Mouse (Mus musculus) kidney, embryonic 15.5 days (tissue): Measurements from ENCODE around the gene Atg9a. TPM values are rescaled to one million over a fixed set of nuclear protein-coding genes. Genes with fewer than 3 reads are reported as not detected.
A peak's percentile ranks its signal among the peaks of the same experiment; 100 is the strongest.

Experiments
- ATAC-seq: fragments of 200-750 bp; cut with Nextera tagmentation; replicated peaks from 2 replicates; pipeline ENCODE4 v1.8.0; 2017; ENCODE audit warnings: moderate TSS enrichment; ENCODE audit not compliant: low FRiP score
- H3K27ac ChIP-seq: fragments of 300-500 bp; sonication (generic); 2 replicates; pipeline ENCODE4 v1.5.1; 2015; ENCODE audit warnings: mild to moderate bottlenecking, inconsistent platforms
- H3K27me3 ChIP-seq: fragments of 300-500 bp; sonication (generic); 2 replicates; pipeline ENCODE4 v1.6.1; 2015; ENCODE audit warnings: inconsistent platforms
- H3K36me3 ChIP-seq: fragments of 300-500 bp; sonication (generic); 2 replicates; pipeline ENCODE4 v1.6.1; 2015; ENCODE audit warnings: inconsistent platforms
- H3K4me1 ChIP-seq: fragments of 300-500 bp; sonication (generic); 2 replicates; pipeline ENCODE4 v1.6.1; 2015; ENCODE audit warnings: inconsistent platforms
- H3K4me2 ChIP-seq: fragments of 300-500 bp; sonication (generic); 2 replicates; pipeline ENCODE4 v1.6.1; 2015; ENCODE audit warnings: moderate library complexity, mild to moderate bottlenecking, inconsistent platforms
- H3K4me3 ChIP-seq: fragments of 300-500 bp; sonication (generic); replicated peaks from 2 replicates; pipeline ENCODE4 v1.5.1; 2015; ENCODE audit warnings: mild to moderate bottlenecking, inconsistent platforms
- H3K9ac ChIP-seq: fragments of 300-500 bp; sonication (generic); 2 replicates; pipeline ENCODE4 v1.6.1; 2015; ENCODE audit warnings: mild to moderate bottlenecking, inconsistent platforms
- H3K9me3 ChIP-seq: fragments of 300-500 bp; sonication (generic); replicated peaks from 2 replicates; pipeline ENCODE4 v1.6.1; 2016; ENCODE audit warnings: inconsistent platforms
- WGBS: fragments of 180-500 bp; shearing (Covaris S2); methylation state at CpG from one replicate; pipeline ENCODE4 v1.1.7; 2015; ENCODE audit warnings: mixed read lengths; 5-methylcytosine and 5-hydroxymethylcytosine counted together
- polyA plus RNA-seq: library from polyadenylated mRNA; unstranded; fragments of >200 nt; fragmentation: Nextera tagmentation; extraction: Ambion mirVana; gene quantifications from 2 replicates; pipeline ENCODE4 v1.2.1, GENCODE M21; 2015

The Atg9a gene
- polyA plus RNA-seq, 1 experiment from 2014 or later, result 33.3 TPM

DNA sequence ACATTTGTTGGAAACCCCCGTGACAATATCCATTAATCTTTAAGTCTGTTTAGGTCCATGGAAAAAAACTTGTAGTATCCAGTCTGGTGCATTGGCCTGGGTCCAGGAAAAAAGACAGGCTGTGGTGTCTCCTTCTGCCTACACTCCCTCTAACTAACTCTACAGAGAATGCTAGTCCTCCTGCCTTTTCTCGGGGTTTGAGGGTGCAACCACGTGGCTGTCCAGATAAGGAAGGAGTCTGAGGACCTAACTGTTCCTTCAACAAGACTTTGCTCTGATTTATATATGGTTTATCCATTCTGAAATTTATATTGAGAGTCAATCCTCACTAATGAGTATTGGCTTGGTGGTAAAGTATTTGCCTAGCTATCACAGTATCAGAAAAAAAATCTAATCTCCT, 36.2 kb downstream of the Atg9a start:
- WGBS, result 53% methylated on average over 3 of the region's 3 CpGs
- ATAC-seq, result no peak
- H3K9ac ChIP-seq, result no peak overlapping the region

DNA sequence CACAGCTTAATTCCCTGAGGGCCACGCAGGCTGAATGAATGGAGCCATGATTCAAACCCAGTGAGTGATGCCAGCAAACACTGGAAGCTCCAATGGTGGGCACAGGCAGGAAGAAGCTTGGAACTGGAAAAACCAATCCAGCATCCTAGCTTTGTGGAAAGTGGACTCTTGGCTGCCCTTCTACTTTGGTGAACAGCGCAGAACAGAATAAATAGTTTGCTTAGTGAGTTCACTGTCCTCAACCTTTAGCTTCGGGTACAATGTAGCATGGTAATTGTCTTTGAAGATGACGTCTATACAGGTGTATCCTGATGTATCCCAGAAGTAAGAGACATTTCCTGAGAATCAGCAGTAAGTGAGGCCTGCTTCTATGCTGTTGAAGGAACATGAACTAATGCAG, 43.3 kb downstream of the Atg9a start:
- Histone ChIP-seq H3K27me3 (no peaks in the 10 kb centered on the region), H3K27ac (no peak overlapping the region), H3K4me3 (no peak overlapping the region), H3K9me3 (no peaks in the 10 kb centered on the region), H3K36me3 (peaks cover 58% of the 10 kb centered on the region), H3K9ac (no peak overlapping the region), H3K4me1 (peaks cover 7% of the 10 kb centered on the region), H3K4me2 (no peak overlapping the region)
- ATAC-seq, result no peak
- 91% methylated on average over 4 of the region's 4 CpGs for WGBS

More for the DNA sequence above, 36.2 kb downstream of the Atg9a start:
- no peaks in the 10 kb centered on the region for H3K9me3 ChIP-seq
- H3K27me3 ChIP-seq, result no peaks in the 10 kb centered on the region
- H3K36me3 ChIP-seq, result no peaks in the 10 kb centered on the region
- H3K4me1 ChIP-seq, result no peaks in the 10 kb centered on the region
- no peak overlapping the region for H3K4me3 ChIP-seq
- no peak overlapping the region for H3K4me2 ChIP-seq
- H3K27ac ChIP-seq, result no peak overlapping the region

DNA sequence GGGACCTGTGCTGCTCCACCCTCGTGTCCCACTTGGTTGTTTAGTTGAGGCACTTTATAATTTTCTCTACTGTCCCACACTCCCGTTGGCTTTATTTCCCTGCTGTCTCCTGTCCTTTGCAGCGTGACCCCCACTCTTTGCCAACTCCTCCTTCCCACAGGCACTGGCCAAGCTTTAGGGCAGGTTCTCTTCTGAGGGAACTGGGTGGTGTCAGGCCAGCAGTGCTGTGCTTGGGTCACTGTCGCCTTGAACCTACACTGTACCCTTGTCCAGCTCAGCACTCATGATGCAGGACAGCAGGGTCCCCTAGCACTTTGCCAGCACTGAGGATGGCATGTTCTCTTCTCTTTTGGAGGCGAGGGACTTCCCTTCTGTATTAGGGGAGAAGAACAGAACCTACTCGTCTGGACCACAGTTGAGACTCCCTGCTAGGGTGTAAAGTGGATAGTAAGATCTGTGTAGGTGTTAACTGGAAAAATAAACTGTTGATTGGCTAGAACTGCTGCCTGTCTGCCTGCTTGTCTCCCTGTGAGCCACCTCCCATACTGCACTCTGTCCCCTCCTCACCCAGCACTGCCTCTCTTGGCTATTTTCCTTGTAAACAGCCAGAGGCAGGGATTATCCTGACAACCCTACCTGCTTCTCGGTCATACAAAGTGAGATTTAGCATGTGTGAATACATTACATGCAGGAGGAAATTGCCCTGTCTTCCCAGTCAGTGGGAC, 44.4 kb downstream of the Atg9a start:
- no peak for ATAC-seq
- WGBS, result 84% methylated on average over 7 of the region's 7 CpGs
- no peaks in the 10 kb centered on the region for H3K9me3 ChIP-seq

DNA sequence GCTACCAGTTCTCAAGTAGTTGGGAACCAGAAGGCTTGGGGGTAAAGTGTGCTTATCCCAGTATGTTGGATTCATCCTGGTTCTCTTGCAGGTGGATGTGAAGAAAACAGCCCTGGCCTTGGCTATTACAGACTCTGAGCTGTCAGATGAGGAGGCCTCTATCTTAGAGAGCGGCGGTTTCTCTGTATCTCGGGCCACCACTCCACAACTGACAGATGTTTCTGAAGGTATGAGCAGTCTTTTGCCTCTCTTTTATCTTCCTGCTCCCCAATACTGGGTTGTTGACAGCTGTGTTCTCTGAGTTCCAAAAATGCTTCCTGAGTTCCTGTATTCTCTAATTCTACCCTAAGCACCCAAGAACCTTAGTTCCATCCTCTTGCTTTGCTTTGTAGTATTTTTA, 46.4 kb downstream of the Atg9a start:
- H3K27ac ChIP-seq, result no peak overlapping the region
- H3K9ac ChIP-seq, result no peak overlapping the region
- peaks cover 23% of the 10 kb centered on the region for H3K4me1 ChIP-seq
- 97% methylated on average over 3 of the region's 3 CpGs for WGBS
- H3K36me3 ChIP-seq, result peaks cover 58% of the 10 kb centered on the region
- no peak for ATAC-seq
- H3K4me3 ChIP-seq, result no peak overlapping the region
- H3K27me3 ChIP-seq, result no peaks in the 10 kb centered on the region
- no peak overlapping the region for H3K4me2 ChIP-seq
- H3K9me3 ChIP-seq, result no peaks in the 10 kb centered on the region

More for the DNA sequence above, 44.4 kb downstream of the Atg9a start:
- Histone ChIP-seq H3K4me3 (no peak overlapping the region), H3K27ac (no peak overlapping the region), H3K9ac (no peak overlapping the region), H3K4me1 (peaks cover 14% of the 10 kb centered on the region), H3K27me3 (no peaks in the 10 kb centered on the region), H3K36me3 (peaks cover 58% of the 10 kb centered on the region), H3K4me2 (no peak overlapping the region)

DNA sequence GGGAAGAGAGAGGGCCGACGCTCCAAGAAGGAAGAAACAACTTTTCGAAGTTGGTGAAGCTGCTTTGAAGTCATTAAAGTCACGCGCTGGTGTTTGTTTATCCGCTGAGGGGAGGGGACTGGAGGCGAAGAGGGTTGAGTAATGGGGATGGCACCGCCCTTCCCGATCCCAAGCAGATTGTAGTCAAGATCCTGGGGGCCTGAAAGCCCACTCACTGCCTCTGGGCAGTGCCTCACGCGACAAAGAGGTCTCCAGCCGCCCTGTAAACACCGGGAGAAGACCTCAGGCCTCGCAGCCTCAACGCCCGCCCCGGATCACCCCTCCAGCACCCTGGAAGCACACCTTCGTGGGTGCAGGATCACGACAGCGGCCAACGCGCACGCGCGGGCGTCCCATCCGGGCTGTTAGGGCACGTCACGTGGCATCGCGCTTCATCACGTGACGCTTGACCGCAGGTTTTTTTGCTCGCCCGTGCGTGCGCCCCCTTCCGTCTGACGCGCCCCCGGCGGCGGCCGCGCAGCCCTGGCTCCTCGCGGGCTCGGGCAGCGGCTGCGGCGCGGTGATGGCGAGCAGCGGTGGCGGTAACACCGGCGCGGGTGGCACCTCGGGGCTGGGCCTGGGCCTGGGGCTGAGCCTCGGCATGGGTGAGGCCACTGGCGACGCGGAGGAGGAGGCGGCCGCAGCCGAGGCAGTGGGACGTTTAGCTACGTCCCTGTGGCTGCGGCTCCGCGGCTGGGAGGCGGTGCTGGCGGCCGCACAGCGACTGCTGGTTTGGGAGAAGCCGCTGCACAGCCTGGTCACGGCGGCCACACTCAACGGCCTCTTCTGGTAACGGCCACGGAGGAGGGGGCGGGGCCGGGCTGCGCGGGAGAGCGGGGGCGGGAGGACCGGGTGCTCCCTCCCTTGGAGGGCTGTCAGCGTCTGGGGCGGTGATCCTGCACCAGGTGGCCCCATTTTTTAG, 49.4 kb downstream of the Atg9a start, which contains the start of the genes Cnppd1 and Retreg2:
TSS of gene Cnppd1 (minus strand) at position 411 of the 961 bp plus-strand sequence.
TSS of gene Retreg2 (plus strand) at position 478 of the 961 bp plus-strand sequence.
- no peaks in the 10 kb centered on the region for H3K9me3 ChIP-seq
- peaks cover 24% of the 10 kb centered on the region for H3K4me1 ChIP-seq
- peak within 1 kb of the TSS; percentile 93 for H3K4me2 ChIP-seq
- peak within 1 kb of the TSS; percentile 84 for H3K4me3 ChIP-seq
- peak; percentile 92 for ATAC-seq
- peaks cover 56% of the 10 kb centered on the region for H3K36me3 ChIP-seq
- no peaks in the 10 kb centered on the region for H3K27me3 ChIP-seq
- peak within 1 kb of the TSS; percentile 98 for H3K27ac ChIP-seq
- peak within 1 kb of the TSS; percentile 95 for H3K9ac ChIP-seq
- under 1% methylated on average over 88 of the region's 91 CpGs for WGBS

GRCm38 (mm10) chr1:75141486-75142190, 50.4 kb downstream of the Atg9a start:
- no peaks in the 10 kb centered on the region for H3K27me3 ChIP-seq
- peak overlapping the region; percentile 84 for H3K4me3 ChIP-seq
- no peaks in the 10 kb centered on the region for H3K9me3 ChIP-seq
- H3K4me1 ChIP-seq, result peaks cover 24% of the 10 kb centered on the region
- H3K4me2 ChIP-seq, result peak overlapping the region; percentile 93
- peak overlapping the region; percentile 95 for H3K9ac ChIP-seq
- WGBS, result under 1% methylated on average over 53 of the region's 53 CpGs
- peaks cover 56% of the 10 kb centered on the region for H3K36me3 ChIP-seq
- peak overlapping the region; percentile 98 for H3K27ac ChIP-seq
- peak; percentile 40 for ATAC-seq

GRCm38 (mm10) chr1:75140601-75141190, 51.3 kb downstream of the Atg9a start:
- H3K27ac ChIP-seq, result peak overlapping the region; percentile 98; the same call in 1 of the 2 replicates
- ATAC-seq, result no peak
- H3K27me3 ChIP-seq, result no peaks in the 10 kb centered on the region
- no peaks in the 10 kb centered on the region for H3K9me3 ChIP-seq
- H3K4me3 ChIP-seq, result peak overlapping the region; percentile 84
- H3K4me2 ChIP-seq, result peak overlapping the region; percentile 93
- H3K36me3 ChIP-seq, result peaks cover 56% of the 10 kb centered on the region
- peak overlapping the region; percentile 95 for H3K9ac ChIP-seq
- peaks cover 24% of the 10 kb centered on the region for H3K4me1 ChIP-seq
- WGBS, result 61% methylated on average over 4 of the region's 4 CpGs

- H3K9ac ChIP-seq, result no peak overlapping the region
- H3K4me2 ChIP-seq, result no peak overlapping the region
- no peak overlapping the region for H3K27ac ChIP-seq
- no peak for ATAC-seq
- H3K4me3 ChIP-seq, result no peak overlapping the region
- peaks cover 14% of the 10 kb centered on the region for H3K4me1 ChIP-seq
- H3K36me3 ChIP-seq, result peaks cover 47% of the 10 kb centered on the region
- WGBS, result 96% methylated on average over 2 of the region's 2 CpGs
- H3K9me3 ChIP-seq, result no peaks in the 10 kb centered on the region
- no peaks in the 10 kb centered on the region for H3K27me3 ChIP-seq
Measured at GRCm38 (mm10) chr1:75138448-75138847, 53.5 kb downstream of the Atg9a start.

DNA sequence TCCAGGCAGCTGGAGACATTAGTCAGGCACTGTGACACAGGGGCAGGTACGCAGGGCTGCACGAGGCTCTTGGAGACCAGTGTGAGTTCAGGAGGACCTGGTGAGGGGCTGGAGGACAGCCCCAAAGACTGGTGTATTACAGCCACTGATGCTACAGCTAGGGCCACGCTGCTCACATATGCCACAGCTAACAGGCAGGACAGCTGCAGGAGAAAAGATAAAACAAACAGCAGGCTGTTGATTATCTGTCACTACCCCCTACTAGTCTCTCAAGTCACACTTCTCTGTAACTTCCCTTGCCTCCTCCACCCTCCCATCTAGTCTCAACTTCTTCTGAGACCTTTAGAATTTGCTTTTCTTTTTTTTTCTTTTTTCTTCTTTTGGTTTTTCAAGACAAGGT, 55.3 kb downstream of the Atg9a start:
- H3K9ac ChIP-seq, result no peak overlapping the region
- no peaks in the 10 kb centered on the region; the same call in 1 of the 2 replicates for H3K27me3 ChIP-seq
- ATAC-seq, result 0 out of 2 replicates have a peak, but pooled peaks have one; percentile 6

GRCm38 (mm10) chr1:75136293-75136692, 55.7 kb downstream of the Atg9a start:
- Histone ChIP-seq H3K4me1 (peaks cover 8% of the 10 kb centered on the region), H3K36me3 (peaks cover 47% of the 10 kb centered on the region), H3K27ac (no peak overlapping the region), H3K9ac (no peak overlapping the region), H3K9me3 (no peaks in the 10 kb centered on the region), H3K4me2 (no peak overlapping the region), H3K4me3 (no peak overlapping the region), H3K27me3 (no peaks in the 10 kb centered on the region; the same call in 1 of the 2 replicates)
- WGBS, result 84% methylated on average over 6 of the region's 6 CpGs
- no peak for ATAC-seq

More for the DNA sequence above, 55.3 kb downstream of the Atg9a start:
- 63% methylated on average over 3 of the region's 3 CpGs for WGBS
- Histone ChIP-seq H3K9me3 (no peaks in the 10 kb centered on the region), H3K36me3 (peaks cover 47% of the 10 kb centered on the region), H3K4me3 (no peak overlapping the region), H3K4me2 (no peak overlapping the region), H3K27ac (no peak overlapping the region), H3K4me1 (peaks cover 10% of the 10 kb centered on the region)
